Mouse (Mus musculus): ENCODE results near the gene Kcnip4.

Kcnip4 gene

DNA sequence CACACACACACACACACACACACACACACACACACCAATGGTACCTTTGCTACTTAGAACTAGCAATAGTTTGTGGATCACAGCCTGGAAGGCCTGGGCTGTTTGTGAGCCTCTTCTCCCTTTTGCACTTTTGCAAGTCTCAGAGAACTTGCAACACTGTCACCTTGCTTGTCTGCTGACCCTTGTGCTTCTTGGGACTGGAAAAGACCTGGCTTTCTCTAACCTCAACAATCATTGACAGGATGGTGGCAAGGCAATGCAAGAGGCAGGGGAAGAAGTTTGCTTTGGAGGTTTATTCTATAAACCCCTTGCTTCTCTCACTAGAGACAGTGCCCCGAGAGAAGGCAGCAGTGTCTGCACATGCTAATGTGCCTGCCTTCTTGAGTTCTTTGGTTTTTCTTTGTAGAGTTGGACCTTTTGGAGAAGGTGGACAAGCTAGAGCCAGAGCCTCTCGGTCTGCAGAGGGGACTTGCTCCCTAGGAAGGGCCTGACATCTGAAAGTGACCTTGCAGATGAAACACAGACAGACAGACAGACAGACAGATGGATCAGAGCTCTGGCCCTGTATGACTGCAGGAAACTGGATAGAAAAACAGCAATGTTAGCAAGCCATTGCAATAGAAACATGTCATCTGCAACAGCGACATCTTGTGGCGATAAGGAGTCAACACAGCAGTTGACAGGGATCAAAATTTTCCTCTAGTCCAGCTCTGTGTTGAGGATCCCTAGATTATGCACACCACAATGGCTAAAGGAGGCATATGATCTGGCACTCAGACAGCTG is 174.4 kb downstream of the Kcnip4 start:
- DNase-seq: peak; percentile 63 to 74

- no peak for DNase-seq
These were observed 175.2 kb downstream of the Kcnip4 start for GRCm38 (mm10) chr5:49349541-49349940.

GRCm38 (mm10) chr5:49348511-49348910 is 176.2 kb downstream of the Kcnip4 start:
- no peak for DNase-seq

DNA sequence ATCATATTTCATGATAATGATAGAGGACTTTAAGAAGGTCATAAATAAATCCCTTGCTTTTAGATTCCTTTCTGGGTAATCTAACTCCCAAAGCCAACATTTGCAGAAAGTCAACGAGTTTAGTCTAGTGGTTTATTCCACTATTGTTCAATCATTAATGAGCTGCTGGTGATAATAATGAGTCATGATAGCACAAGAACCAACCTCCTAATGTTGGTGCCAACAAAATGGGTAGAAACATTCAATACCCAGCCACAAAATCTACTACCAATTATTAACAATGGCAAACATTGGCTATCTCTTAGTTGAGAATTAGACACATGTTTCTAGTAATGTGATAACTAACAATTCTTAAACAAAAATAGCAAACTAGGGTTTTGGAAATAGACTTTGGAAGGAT is 180.1 kb downstream of the Kcnip4 start:
- no peak for DNase-seq

DNA sequence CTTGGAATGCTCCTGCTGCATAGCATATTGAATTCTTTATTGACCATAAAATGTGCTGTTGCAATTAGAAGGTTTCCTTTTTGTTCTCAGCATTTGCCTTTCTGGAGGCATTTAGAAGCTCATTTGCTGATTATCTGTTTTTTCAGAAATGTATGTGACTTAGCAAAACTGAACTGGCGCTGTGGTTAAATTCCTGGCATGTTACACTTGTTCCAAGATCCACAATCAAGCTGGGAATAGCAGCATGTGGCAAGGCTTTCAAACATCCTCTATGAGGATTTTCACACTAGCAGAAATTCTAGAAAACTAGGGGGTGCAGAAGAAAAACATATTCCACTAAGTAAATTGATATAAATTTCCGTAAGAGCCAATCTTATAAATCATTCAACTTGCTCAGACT is 187.5 kb downstream of the Kcnip4 start:
- peak in 1 of 2 experiments; percentile 13 for DNase-seq

GRCm38 (mm10) chr5:49333063-49333462 is 191.6 kb downstream of the Kcnip4 start:
- no peak for DNase-seq

- DNase-seq: no peak
These were observed 195.7 kb downstream of the Kcnip4 start for GRCm38 (mm10) chr5:49329023-49329422.

- peak in 1 of 2 experiments; percentile 15 for DNase-seq
These were observed 206.0 kb downstream of the Kcnip4 start for GRCm38 (mm10) chr5:49318661-49319060.

GRCm38 (mm10) chr5:49317869-49318268 is 206.8 kb downstream of the Kcnip4 start:
- DNase-seq: no peak

- peak; percentile 46 to 71 for DNase-seq
These were observed 217.9 kb downstream of the Kcnip4 start for GRCm38 (mm10) chr5:49306796-49307195.

DNA sequence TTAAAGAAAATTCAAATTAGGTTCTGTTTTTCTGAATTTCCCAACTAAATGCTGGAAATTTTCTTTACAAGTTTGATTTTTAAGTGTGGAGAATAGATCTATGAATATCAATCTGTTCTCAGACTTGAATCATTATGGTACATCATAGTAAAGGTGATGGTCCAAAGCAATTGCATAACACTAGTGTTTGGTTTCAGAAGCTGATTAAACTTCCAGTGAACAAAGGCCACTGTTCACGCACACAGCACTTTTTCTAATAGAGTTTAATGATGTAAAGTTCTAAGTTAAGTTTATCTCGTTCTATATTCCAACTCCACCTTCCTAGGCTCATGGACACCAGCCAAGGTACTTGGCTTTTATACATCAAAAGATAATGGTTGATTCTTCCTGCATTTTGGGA is 219.4 kb downstream of the Kcnip4 start:
- no peak for DNase-seq

DNA sequence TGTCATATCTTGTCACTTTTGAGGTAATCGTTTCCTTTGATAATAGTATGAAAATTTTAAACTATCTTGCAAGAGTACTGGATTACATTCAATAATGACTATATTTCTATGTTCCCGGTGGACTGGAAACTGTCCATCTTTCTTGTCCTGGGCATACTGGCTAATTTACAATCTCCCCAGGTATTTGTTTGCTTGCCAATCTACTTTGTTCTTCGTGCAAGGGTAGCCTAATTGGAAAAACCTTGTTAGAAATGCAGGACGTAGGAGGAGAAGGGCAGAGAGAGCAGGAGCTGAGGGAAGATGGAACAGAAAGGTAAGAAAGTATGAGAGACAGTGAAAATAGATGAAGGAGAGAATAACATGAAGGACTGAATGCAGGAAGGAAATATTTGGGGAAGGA is 226.1 kb downstream of the Kcnip4 start:
- peak; percentile 61 to 83 for DNase-seq

GRCm38 (mm10) chr5:49292421-49292820 is 232.3 kb downstream of the Kcnip4 start:
- DNase-seq: no peak

DNA sequence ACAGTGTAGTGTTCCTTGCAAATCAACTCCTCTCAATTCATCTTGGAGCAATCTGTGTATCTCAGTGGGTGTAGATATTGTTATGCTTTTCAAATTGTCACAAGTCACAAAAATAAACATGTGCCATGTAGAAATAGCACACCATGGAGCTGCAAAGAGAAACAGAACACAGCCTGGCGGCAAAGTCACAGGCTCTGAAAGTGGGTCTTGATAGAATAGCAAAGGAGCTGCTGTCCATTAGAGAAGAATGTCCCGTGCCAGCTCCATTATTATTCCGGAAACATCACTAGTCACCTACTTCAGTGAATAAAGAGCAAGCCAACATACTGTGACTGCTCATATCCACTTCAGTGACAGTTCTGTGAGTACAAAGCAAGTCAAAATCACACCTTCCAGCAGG is 232.9 kb downstream of the Kcnip4 start:
- peak in 1 of 2 experiments; percentile 7 for DNase-seq

- peak; percentile 22 to 24 for DNase-seq
These were observed 239.1 kb downstream of the Kcnip4 start for GRCm38 (mm10) chr5:49285455-49286135.

GRCm38 (mm10) chr5:49284776-49285175 is 239.9 kb downstream of the Kcnip4 start:
- DNase-seq: no peak

DNA sequence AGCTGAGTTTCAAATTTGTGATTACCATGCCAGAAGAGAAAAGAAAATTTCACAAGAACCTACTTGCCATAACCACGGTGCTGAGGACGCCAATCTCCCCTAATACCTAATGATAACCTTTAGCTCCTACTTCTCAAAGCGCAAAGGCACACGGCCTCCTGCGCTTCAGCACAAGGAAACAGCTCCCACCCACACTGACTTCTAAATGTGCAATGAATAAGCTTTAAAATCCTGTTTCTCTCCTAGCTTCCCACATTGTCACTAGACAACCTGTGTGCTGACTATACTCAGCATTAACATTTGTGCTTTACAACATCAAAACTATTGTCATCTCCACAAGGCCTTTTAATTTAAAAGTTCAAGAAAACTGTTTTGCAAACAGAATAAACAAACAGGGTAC is 241.3 kb downstream of the Kcnip4 start:
- no peak for DNase-seq

- DNase-seq: no peak
These were observed 252.8 kb downstream of the Kcnip4 start for GRCm38 (mm10) chr5:49271864-49272263.

DNA sequence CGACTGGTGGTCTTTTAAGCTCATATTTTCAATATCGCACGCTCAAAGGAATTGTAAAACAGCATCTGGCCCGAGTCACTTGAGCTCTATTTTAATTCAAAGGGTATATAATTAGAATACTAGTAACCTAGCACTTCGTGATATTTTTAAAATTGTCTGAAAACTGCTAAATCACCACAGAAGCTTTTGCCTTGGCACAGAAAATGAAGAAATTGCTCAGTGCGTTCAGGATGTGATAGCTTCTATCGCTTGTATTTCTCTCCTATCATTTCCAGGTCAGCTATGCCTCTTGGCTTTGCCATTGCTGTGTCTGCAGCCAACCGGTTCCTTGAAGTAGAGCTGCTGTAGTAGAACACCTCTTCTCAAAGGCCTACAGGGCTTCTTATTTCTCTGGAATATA is 255.9 kb downstream of the Kcnip4 start:
- no peak for DNase-seq

GRCm38 (mm10) chr5:49259356-49259755 is 265.4 kb downstream of the Kcnip4 start:
- DNase-seq: peak; percentile 11 to 13

GRCm38 (mm10) chr5:49256850-49257249 is 267.9 kb downstream of the Kcnip4 start:
- DNase-seq: no peak

DNA sequence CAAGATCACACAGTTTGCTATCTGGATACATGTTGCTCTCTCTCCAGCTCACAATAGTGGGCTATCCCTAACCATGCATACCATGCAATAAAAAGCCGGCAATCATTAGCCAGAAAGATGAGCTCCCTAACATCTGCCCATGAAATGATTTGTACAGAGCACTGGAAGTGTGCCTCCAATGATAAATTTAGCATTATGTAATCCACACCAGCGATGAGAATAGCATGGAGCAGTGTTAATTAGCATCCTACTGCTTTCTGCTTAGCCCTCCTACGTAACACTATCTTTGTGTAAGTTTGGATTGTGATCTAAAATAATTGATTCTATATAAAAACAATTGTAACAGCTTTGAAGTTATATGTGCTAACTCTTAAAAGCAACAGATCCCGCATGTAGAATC is 268.7 kb downstream of the Kcnip4 start:
- no peak for DNase-seq

DNA sequence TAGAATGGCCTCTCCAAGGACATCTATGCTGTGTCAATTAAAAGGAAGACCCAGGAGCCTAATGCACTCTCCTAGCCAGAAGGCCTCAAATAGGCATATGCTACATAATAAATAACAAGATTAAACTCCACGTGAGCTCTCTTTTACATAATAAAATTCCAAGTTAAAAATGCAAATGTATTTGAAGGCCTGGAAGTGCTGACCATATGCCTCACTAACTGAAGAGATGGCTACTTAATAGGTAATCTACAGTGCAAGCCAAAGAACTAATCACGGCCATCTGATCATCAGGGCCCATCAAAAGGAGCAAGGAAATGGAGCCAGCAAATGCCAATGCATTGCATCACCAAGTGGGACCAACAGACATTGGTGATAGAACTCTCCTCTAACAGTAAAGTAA is 277.6 kb downstream of the Kcnip4 start:
- no peak for DNase-seq

GRCm38 (mm10) chr5:49244414-49244813 is 280.3 kb downstream of the Kcnip4 start:
- no peak for DNase-seq
